Mouse (Mus musculus): ENCODE data around the gene Clec10a. TPM values are rescaled to one million over a fixed set of nuclear protein-coding genes. Genes with fewer than 3 reads are reported as not detected.
A peak's percentile ranks its signal among the peaks of the same experiment; 100 is the strongest.

Gene Clec10a
- polyA plus RNA-seq, 1 experiment from 2014 or later, result 1.4 TPM

DNA sequence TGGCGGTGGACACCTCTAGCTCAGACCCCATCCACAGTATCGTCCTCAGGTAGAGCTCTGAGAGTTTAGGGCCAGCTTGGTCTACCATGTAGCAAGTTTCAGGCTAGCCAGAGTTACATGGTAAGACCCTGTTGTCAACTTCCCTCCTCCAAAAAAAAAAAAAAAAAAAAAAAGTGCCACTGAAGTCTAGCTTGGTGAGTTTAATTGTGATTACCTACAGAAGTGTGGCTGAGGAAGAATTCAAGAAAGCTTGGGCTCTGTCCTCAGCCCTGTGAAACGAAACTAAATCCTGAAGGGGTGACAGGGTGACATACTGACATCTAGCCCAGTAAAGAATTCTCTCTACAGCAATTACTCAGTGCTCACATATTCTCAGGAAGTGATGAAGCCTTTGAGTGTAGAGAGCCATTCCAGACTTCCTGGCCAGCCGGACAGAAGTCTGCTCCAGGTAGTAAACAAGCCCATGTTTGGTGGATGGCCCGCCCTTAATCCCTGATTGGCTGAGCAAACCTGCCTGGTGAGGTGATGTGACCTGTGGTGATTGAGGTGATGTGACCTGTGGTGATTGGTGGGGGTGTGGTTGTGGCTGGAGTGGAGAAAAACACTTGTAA, 52.9 kb downstream of the Clec10a start:
- Histone ChIP-seq H3K9ac (replicated peaks; ENCODE audit: low read length) (no peak overlapping the region), H3K9me3 (ENCODE audit: control insufficient read depth, low read length) (no peaks in the 10 kb centered on the region), H3K36me3 (ENCODE audit: control insufficient read depth, insufficient read depth, low read length) (no peaks in the 10 kb centered on the region), H3K27ac (replicated peaks; ENCODE audit: low read depth, low read length) (no peak overlapping the region), H3K4me2 (ENCODE audit: low read length) (no peak overlapping the region), H3K27me3 (ENCODE audit: control insufficient read depth, insufficient read depth, low read length) (peaks cover 17% of the 10 kb centered on the region), H3K4me1 (ENCODE audit: control insufficient read depth, insufficient read depth, low read length) (0 out of 2 replicates have a peak, but pooled peaks cover 4% of the 10 kb centered on the region), H3K4me3 (replicated peaks; ENCODE audit: low read depth, low read length) (no peak overlapping the region)
- WGBS, result 78% methylated on average over 5 of the region's 5 CpGs
- DNase-seq (no peak), ATAC-seq (ENCODE audit: low FRiP score, low TSS enrichment) (no peak)

DNA sequence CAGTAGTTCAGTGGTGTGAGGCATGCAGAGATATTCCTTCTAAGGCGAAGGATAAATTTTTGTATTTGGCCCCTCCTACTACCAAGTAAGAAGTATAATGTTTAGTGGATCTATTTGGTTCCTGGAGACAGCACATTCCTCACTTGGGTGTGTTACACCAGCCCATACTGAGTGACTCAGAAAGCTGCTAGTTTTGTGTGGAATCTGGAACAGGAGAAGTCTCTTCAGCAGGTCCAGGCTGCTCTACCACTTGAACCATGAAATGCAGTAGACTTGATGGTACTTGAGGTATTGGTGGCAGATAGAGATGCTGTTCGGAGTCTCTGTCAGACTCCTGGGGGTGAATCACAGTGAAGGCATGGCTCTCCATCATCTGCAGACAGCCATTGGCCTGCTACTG, 54.7 kb downstream of the Clec10a start:
- 95% methylated on average over 2 of the region's 2 CpGs for WGBS

DNA sequence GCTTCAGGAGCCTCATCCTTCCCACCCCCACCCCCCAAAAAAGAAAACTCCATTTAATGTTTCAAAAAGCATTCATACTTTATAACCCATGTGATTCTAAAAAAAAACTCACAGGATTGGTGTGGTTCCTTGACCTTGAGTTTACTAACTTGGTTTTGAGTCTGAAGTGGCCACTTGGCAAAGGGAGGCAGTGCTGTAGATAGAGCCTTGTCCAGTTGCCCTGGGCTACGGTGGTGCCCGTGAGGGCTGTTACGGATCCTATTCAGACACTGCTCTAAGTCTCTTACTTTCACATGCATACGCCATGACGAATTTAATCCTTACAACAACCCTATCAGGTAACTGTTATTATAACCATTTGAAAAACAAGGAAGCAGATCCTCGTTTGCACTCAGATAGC, 56.0 kb downstream of the Clec10a start:
- 64% methylated on average over 6 of the region's 6 CpGs for WGBS
- H3K27me3 ChIP-seq (ENCODE audit: control insufficient read depth, insufficient read depth, low read length), result peaks cover 47% of the 10 kb centered on the region

More for the DNA sequence above, 54.7 kb downstream of the Clec10a start:
- no peak for DNase-seq
- Histone ChIP-seq H3K4me3 (replicated peaks; ENCODE audit: low read depth, low read length) (no peak overlapping the region), H3K27ac (replicated peaks; ENCODE audit: low read depth, low read length) (no peak overlapping the region), H3K9me3 (ENCODE audit: control insufficient read depth, low read length) (no peaks in the 10 kb centered on the region), H3K36me3 (ENCODE audit: control insufficient read depth, insufficient read depth, low read length) (no peaks in the 10 kb centered on the region), H3K4me1 (ENCODE audit: control insufficient read depth, insufficient read depth, low read length) (peaks cover 17% of the 10 kb centered on the region; the same call in 1 of the 2 replicates), H3K4me2 (ENCODE audit: low read length) (no peak overlapping the region), H3K27me3 (ENCODE audit: control insufficient read depth, insufficient read depth, low read length) (peaks cover 35% of the 10 kb centered on the region), H3K9ac (replicated peaks; ENCODE audit: low read length) (no peak overlapping the region)
- ATAC-seq (ENCODE audit: low FRiP score, low TSS enrichment), result no peak

DNA sequence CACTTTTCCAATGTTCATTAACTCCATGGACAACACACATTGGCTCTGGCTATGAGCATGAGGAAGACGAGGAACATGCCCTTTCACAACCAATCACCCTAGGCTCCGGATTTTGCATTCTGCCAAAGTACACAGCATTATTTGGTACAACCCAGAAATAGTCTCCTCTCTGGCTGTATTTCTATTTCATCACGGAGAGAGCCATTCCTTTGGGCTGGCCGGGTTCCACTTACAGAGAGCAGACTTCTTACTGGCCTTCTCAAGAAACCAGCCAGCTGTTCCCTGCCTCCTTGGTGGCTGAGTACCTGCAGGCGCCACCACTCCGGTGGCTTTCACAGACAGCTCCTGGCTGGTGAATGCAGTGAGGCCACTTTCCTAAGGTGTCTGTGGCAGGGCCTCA, 56.4 kb downstream of the Clec10a start, which contains the start of gene Slc16a11:
Gene Slc16a11, plus strand, starts transcription at position 330 of the 400 bp plus-strand sequence.
- Histone ChIP-seq H3K4me3 (replicated peaks; ENCODE audit: low read depth, low read length) (peak within 1 kb of the TSS; percentile 36), H3K27ac (replicated peaks; ENCODE audit: low read depth, low read length) (no peak within 1 kb of the TSS), H3K36me3 (ENCODE audit: control insufficient read depth, insufficient read depth, low read length) (peaks cover 9% of the 10 kb centered on the region; the same call in 1 of the 2 replicates), H3K27me3 (ENCODE audit: control insufficient read depth, insufficient read depth, low read length) (peaks cover 49% of the 10 kb centered on the region), H3K4me1 (ENCODE audit: control insufficient read depth, insufficient read depth, low read length) (peaks cover 17% of the 10 kb centered on the region; the same call in 1 of the 2 replicates), H3K9me3 (ENCODE audit: control insufficient read depth, low read length) (no peaks in the 10 kb centered on the region), H3K9ac (replicated peaks; ENCODE audit: low read length) (peak within 1 kb of the TSS; percentile 46; the same call in 1 of the 2 replicates), H3K4me2 (ENCODE audit: low read length) (peak within 1 kb of the TSS; percentile 62)
- DNase-seq (no peak), ATAC-seq (ENCODE audit: low FRiP score, low TSS enrichment) (no peak)
- 67% methylated on average over 6 of the region's 6 CpGs for WGBS

More for the DNA sequence above, 56.0 kb downstream of the Clec10a start:
- ATAC-seq (ENCODE audit: low FRiP score, low TSS enrichment) (no peak), DNase-seq (no peak)
- H3K4me1 ChIP-seq (ENCODE audit: control insufficient read depth, insufficient read depth, low read length), result peaks cover 17% of the 10 kb centered on the region; the same call in 1 of the 2 replicates
- H3K36me3 ChIP-seq (ENCODE audit: control insufficient read depth, insufficient read depth, low read length), result peaks cover 4% of the 10 kb centered on the region; the same call in 1 of the 2 replicates
- H3K9ac ChIP-seq (replicated peaks; ENCODE audit: low read length), result no peak overlapping the region
- no peak overlapping the region for H3K4me3 ChIP-seq (replicated peaks; ENCODE audit: low read depth, low read length)
- H3K9me3 ChIP-seq (ENCODE audit: control insufficient read depth, low read length), result no peaks in the 10 kb centered on the region
- no peak overlapping the region for H3K27ac ChIP-seq (replicated peaks; ENCODE audit: low read depth, low read length)
- H3K4me2 ChIP-seq (ENCODE audit: low read length), result no peak overlapping the region

DNA sequence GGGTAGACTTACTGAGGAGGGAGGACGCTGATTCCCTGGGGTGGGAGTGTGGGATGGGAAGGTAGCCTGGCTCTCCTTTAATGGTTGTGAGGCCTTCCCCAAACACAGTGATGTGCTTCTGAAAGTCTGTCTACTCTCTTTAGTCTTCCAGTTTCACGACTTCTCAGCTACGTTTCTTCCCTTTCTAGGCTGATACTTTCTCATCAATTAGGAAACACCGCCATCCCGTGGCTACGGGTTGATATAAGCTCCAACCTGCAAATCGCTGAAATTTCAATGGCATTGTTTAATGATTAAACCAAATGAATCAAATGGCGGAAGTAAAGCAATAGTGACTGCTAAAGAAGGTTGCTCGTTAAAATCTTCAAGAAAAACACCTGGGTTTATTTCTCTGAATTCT, 56.9 kb downstream of the Clec10a start:
- peaks cover 12% of the 10 kb centered on the region; the same call in 1 of the 2 replicates for H3K36me3 ChIP-seq (ENCODE audit: control insufficient read depth, insufficient read depth, low read length)
- WGBS, result 13% methylated on average over 9 of the region's 9 CpGs
- H3K27me3 ChIP-seq (ENCODE audit: control insufficient read depth, insufficient read depth, low read length), result peaks cover 49% of the 10 kb centered on the region
- H3K9ac ChIP-seq (replicated peaks; ENCODE audit: low read length), result no peak overlapping the region
- ATAC-seq (ENCODE audit: low FRiP score, low TSS enrichment), result no peak
- no peak overlapping the region for H3K27ac ChIP-seq (replicated peaks; ENCODE audit: low read depth, low read length)
- H3K9me3 ChIP-seq (ENCODE audit: control insufficient read depth, low read length), result no peaks in the 10 kb centered on the region
- peaks cover 17% of the 10 kb centered on the region; the same call in 1 of the 2 replicates for H3K4me1 ChIP-seq (ENCODE audit: control insufficient read depth, insufficient read depth, low read length)
- DNase-seq, result peak; percentile 90
- H3K4me3 ChIP-seq (replicated peaks; ENCODE audit: low read depth, low read length), result no peak overlapping the region
- peak overlapping the region; percentile 62; the same call in 1 of the 2 replicates for H3K4me2 ChIP-seq (ENCODE audit: low read length)

DNA sequence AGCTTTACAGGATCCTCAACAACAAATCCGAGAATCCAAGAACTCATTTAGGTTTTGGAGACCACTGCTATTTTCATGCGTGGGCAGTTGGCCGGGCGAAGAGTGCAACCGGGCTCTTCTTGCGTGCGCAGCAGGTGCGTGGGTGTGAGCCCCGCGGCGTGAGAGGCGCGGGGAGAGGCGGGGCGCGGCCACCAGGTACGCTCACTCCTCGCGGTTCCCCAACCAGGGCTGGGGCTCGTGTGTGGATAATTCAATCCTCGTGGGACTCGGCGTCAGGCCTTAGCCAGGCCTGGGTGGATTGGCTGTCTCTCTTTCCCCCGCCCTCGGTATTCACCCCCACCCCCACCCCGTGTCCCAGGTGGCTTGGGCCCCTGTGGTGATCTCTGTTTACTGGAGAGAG, 57.7 kb downstream of the Clec10a start:
- no peak overlapping the region for H3K27ac ChIP-seq (replicated peaks; ENCODE audit: low read depth, low read length)
- DNase-seq, result peak; percentile 55
- WGBS, result 4% methylated on average over 26 of the region's 26 CpGs
- H3K4me2 ChIP-seq (ENCODE audit: low read length), result peak overlapping the region; percentile 62
- peak overlapping the region; percentile 36 for H3K4me3 ChIP-seq (replicated peaks; ENCODE audit: low read depth, low read length)
- peaks cover 24% of the 10 kb centered on the region for H3K4me1 ChIP-seq (ENCODE audit: control insufficient read depth, insufficient read depth, low read length)
- peaks cover 49% of the 10 kb centered on the region for H3K27me3 ChIP-seq (ENCODE audit: control insufficient read depth, insufficient read depth, low read length)
- H3K9ac ChIP-seq (replicated peaks; ENCODE audit: low read length), result peak overlapping the region; percentile 46
- peaks cover 15% of the 10 kb centered on the region; the same call in 1 of the 2 replicates for H3K36me3 ChIP-seq (ENCODE audit: control insufficient read depth, insufficient read depth, low read length)
- H3K9me3 ChIP-seq (ENCODE audit: control insufficient read depth, low read length), result no peaks in the 10 kb centered on the region
- peak; percentile 24; the same call in 1 of the 2 replicates for ATAC-seq (ENCODE audit: low FRiP score, low TSS enrichment)

DNA sequence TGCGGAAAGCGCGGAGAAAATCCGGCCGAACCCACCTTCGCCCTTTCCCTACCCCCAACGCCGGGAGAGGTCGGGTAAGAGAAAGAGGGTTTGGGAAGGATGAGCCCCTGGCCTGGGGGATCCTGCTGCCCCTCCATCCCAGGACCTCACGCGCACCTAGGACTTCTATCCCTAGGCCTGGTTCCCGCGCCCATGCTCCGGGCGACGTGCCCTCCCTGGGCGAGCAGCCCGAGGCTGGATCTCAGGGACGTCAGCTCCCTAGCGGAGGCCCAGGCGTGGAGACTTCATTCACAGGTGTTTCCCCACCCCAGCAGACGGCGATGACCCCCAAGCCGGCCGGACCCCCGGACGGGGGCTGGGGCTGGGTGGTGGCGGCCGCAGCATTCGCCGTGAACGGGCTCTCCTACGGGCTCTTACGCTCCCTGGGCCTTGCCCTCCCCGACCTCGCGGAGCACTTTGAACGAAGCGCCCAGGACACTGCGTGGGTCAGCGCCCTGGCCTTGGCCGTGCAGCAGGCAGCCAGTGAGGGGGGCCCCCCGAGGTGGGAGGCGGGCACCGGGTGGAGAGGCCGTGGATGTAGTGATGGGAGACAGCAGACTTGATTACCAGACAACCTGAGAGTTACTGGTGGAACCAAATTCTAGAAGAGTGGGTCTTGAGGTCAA, 58.3 kb downstream of the Clec10a start:
- Histone ChIP-seq H3K4me1 (ENCODE audit: control insufficient read depth, insufficient read depth, low read length) (peaks cover 29% of the 10 kb centered on the region), H3K36me3 (ENCODE audit: control insufficient read depth, insufficient read depth, low read length) (peaks cover 15% of the 10 kb centered on the region; the same call in 1 of the 2 replicates), H3K9ac (replicated peaks; ENCODE audit: low read length) (peak overlapping the region; percentile 46), H3K4me3 (replicated peaks; ENCODE audit: low read depth, low read length) (peak overlapping the region; percentile 36), H3K9me3 (ENCODE audit: control insufficient read depth, low read length) (no peaks in the 10 kb centered on the region), H3K27me3 (ENCODE audit: control insufficient read depth, insufficient read depth, low read length) (peaks cover 49% of the 10 kb centered on the region), H3K27ac (replicated peaks; ENCODE audit: low read depth, low read length) (no peak overlapping the region), H3K4me2 (ENCODE audit: low read length) (peak overlapping the region; percentile 62)
- peak; percentile 56 for DNase-seq
- ATAC-seq (ENCODE audit: low FRiP score, low TSS enrichment), result no peak
- WGBS, result 1% methylated on average over 46 of the region's 46 CpGs

DNA sequence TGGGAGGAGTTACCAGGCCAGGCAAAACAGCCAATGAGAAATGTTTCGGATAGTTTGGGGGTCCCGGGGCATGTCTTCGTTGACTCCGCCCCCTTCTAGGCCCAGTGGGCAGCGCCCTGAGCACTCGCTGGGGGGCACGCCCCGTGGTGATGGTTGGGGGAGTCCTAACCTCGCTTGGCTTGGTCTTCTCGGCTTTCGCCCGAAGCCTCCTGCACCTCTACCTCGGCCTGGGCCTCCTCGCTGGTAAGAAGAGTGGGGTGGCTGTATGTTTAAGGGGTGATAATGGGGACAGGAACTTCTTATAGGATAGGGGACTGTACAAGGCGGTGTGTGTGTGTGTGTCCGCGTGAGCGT, 58.8 kb downstream of the Clec10a start:
- Histone ChIP-seq H3K4me2 (ENCODE audit: low read length) (peak overlapping the region; percentile 62), H3K4me1 (ENCODE audit: control insufficient read depth, insufficient read depth, low read length) (peaks cover 35% of the 10 kb centered on the region), H3K27ac (replicated peaks; ENCODE audit: low read depth, low read length) (no peak overlapping the region), H3K9me3 (ENCODE audit: control insufficient read depth, low read length) (no peaks in the 10 kb centered on the region), H3K36me3 (ENCODE audit: control insufficient read depth, insufficient read depth, low read length) (peaks cover 15% of the 10 kb centered on the region; the same call in 1 of the 2 replicates), H3K27me3 (ENCODE audit: control insufficient read depth, insufficient read depth, low read length) (peaks cover 49% of the 10 kb centered on the region), H3K9ac (replicated peaks; ENCODE audit: low read length) (no peak overlapping the region), H3K4me3 (replicated peaks; ENCODE audit: low read depth, low read length) (peak overlapping the region; percentile 36)
- DNase-seq (no peak), ATAC-seq (ENCODE audit: low FRiP score, low TSS enrichment) (no peak)
- WGBS, result 5% methylated on average over 18 of the region's 18 CpGs
